Mouse (Mus musculus) myocyte (in vitro differentiated cells): ENCODE data around the gene Fbxo31. TPM values are rescaled to one million over a fixed set of nuclear protein-coding genes. Genes with fewer than 3 reads are reported as not detected.

ENCODE experiments used
- H3K27me3 ChIP-seq: one replicate; pipeline ENCODE4 v1.6.1; 2011; ENCODE audit not compliant: control insufficient read depth, insufficient read depth, insufficient read length
- H3K36me3 ChIP-seq: one replicate; pipeline ENCODE4 v1.6.1; 2011; ENCODE audit not compliant: control insufficient read depth, insufficient read depth
- H3K4me2 ChIP-seq: one replicate; pipeline ENCODE4 v1.6.1; 2011; ENCODE audit warnings: low read depth, control low read depth
- H3K4me3 ChIP-seq: one replicate; pipeline ENCODE4 v1.5.1; 2011; ENCODE audit warnings: mild to moderate bottlenecking, control low read depth, moderate library complexity
- H3K79me2 ChIP-seq: one replicate; pipeline ENCODE4 v1.6.1; 2011; ENCODE audit not compliant: control insufficient read depth, insufficient read depth
- H3ac ChIP-seq: one replicate; pipeline ENCODE4 v1.6.1; 2011; ENCODE audit not compliant: control insufficient read depth, insufficient read length
- CEBPB ChIP-seq: IDR thresholded peaks from 2 replicates; pipeline ENCODE4 v1.6.1; 2011; ENCODE audit warnings: mild to moderate bottlenecking, moderate library complexity; ENCODE audit not compliant: poor library complexity, insufficient read depth, severe bottlenecking
- E2F4 ChIP-seq: IDR thresholded peaks from one replicate; pipeline ENCODE4 v1.6.1; 2011; ENCODE audit warnings: mild to moderate bottlenecking, control low read depth, moderate library complexity; ENCODE audit not compliant: insufficient read depth
- MAX ChIP-seq: IDR thresholded peaks from one replicate; pipeline ENCODE4 v1.6.1; 2011; ENCODE audit warnings: low read depth, mild to moderate bottlenecking, control low read depth
- MYOD1 ChIP-seq, 3 experiments: IDR thresholded peaks; one replicate each; pipeline ENCODE4 v1.6.1; 2011; ENCODE audit warnings: control low read depth in 2 of 3, low read depth in 2 of 3, mild to moderate bottlenecking in 2 of 3, moderate library complexity in 1 of 3; ENCODE audit not compliant: insufficient read length in 2 of 3, control insufficient read depth in 1 of 3
- MYOG ChIP-seq, 3 experiments: IDR thresholded peaks; one replicate each; pipeline ENCODE4 v1.6.1; 2011; ENCODE audit warnings: control low read depth in 2 of 3, low read depth in 2 of 3, mild to moderate bottlenecking in 2 of 3; ENCODE audit not compliant: insufficient read length in 2 of 3, control insufficient read depth in 1 of 3, insufficient read depth in 1 of 3
- POLR2A ChIP-seq: IDR thresholded peaks from one replicate; pipeline ENCODE4 v1.6.1; 2011; ENCODE audit warnings: low read depth, mild to moderate bottlenecking, control low read depth, moderate library complexity; ENCODE audit not compliant: insufficient read length
- POLR2AphosphoS2 ChIP-seq: IDR thresholded peaks from one replicate; pipeline ENCODE4 v1.6.1; 2011; ENCODE audit warnings: low read depth, control low read depth; ENCODE audit not compliant: insufficient read length
- REST ChIP-seq: IDR thresholded peaks from one replicate; pipeline ENCODE4 v1.6.1; 2011; ENCODE audit warnings: mild to moderate bottlenecking, control low read depth, moderate library complexity; ENCODE audit not compliant: insufficient read depth, insufficient read length
- SRF ChIP-seq: IDR thresholded peaks from one replicate; pipeline ENCODE4 v1.6.1; 2011; ENCODE audit warnings: low read depth; ENCODE audit not compliant: control insufficient read depth, insufficient read length
- TCF12 ChIP-seq: IDR thresholded peaks from one replicate; pipeline ENCODE4 v1.6.1; 2011; ENCODE audit warnings: mild to moderate bottlenecking, control low read depth; ENCODE audit not compliant: poor library complexity, insufficient read depth, severe bottlenecking
- TCF3 ChIP-seq: IDR thresholded peaks from one replicate; pipeline ENCODE4 v1.6.1; 2011; ENCODE audit warnings: low read depth, control low read depth; ENCODE audit not compliant: insufficient read length
- USF1 ChIP-seq: IDR thresholded peaks from one replicate; pipeline ENCODE4 v1.6.1; 2011; ENCODE audit warnings: low read depth, mild to moderate bottlenecking, control low read depth, moderate library complexity
- polyA plus RNA-seq: library from polyadenylated mRNA; unstranded; fragments of >200 nt; fragmentation: generic; extraction: Trizol; gene quantifications from one replicate; pipeline ENCODE4 v1.2.1, GENCODE M21; 2012; ENCODE audit warnings: missing spikeins

Gene Fbxo31
- polyA plus RNA-seq, 1 experiment, result 23.3 TPM

DNA sequence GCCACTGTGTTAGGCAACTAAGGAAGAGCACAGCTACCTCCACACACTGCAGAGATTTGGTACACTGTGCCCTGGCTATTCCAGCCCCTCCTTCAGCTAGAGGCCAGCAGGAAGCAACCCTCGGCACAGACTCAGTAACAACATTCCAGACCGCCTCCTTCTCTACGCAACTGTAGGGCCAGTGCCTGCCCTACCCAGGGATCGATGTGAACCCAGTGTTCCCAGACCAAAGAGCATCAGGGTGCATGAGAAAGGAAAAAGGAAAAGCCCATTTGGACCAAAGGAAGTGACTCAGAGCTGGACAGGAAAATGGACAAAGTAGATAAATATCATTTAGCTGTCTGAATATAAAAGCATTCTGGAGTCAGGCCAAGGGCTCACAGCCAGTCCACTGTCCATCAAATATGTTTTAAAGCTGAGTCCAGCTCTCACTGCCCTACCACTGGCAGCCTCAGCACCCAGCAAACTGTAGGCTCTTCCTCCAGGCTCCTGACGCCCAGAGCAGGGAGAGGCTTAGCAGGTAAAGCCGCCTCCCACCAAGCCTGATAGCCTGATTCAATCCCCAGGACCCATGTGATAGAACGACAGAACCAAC, 40.9 kb upstream of the Fbxo31 start:
- Histone ChIP-seq H3K4me2 (no peak overlapping the region), H3K27me3 (no peaks in the 10 kb centered on the region), H3K36me3 (peaks cover 3% of the 10 kb centered on the region), H3K4me3 (no peak overlapping the region), H3ac (no peak overlapping the region), H3K79me2 (peaks cover 84% of the 10 kb centered on the region)
- TF ChIP-seq MYOG (IDR thresholded peaks at IDR 0.05; ENCODE audit: control insufficient read depth in 1 of 3, insufficient read depth in 1 of 3, insufficient read length in 2 of 3, low read depth in 2 of 3) (no peak), USF1 (no peak), POLR2AphosphoS2 (no peak), TCF12 (no peak), MYOD1 (IDR thresholded peaks at IDR 0.05; ENCODE audit: control insufficient read depth in 1 of 3, insufficient read length in 2 of 3, low read depth in 2 of 3) (no peak), CEBPB (no peak), SRF (no peak), REST (no peak), MAX (no peak), E2F4 (no peak), POLR2A (no peak), TCF3 (no peak)

DNA sequence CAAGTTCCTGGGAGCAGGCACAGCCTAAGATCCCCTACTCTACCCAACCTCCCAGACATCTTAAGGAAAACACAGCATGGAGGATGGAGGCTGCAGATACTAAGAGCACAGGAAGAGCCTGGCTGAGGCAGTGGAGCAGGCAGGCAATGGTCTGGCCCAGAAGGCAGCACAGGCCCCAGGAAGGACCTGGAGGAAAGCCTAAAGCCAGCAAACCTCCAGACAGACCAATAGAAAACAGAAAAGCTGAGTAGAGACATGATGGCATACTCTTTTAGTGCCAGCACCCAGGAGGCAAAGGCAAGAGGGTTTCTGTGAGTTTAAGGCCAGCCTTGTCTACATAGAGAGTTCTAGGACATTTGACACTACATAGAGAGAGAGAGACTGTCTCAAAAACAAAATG, 34.8 kb upstream of the Fbxo31 start:
- no peak for TF ChIP-seq TCF12
- no peak for TF ChIP-seq E2F4
- no peak for TF ChIP-seq MYOG (IDR thresholded peaks at IDR 0.05; ENCODE audit: control insufficient read depth in 1 of 3, insufficient read depth in 1 of 3, insufficient read length in 2 of 3, low read depth in 2 of 3)
- TF ChIP-seq MYOD1 (IDR thresholded peaks at IDR 0.05; ENCODE audit: control insufficient read depth in 1 of 3, insufficient read length in 2 of 3, low read depth in 2 of 3), result no peak
- TF ChIP-seq CEBPB, result no peak
- no peak for TF ChIP-seq POLR2A
- TF ChIP-seq REST, result no peak
- TF ChIP-seq SRF, result no peak
- no peak for TF ChIP-seq MAX
- TF ChIP-seq TCF3, result no peak
- H3ac ChIP-seq, result no peak overlapping the region
- peaks cover 6% of the 10 kb centered on the region for H3K36me3 ChIP-seq
- H3K4me2 ChIP-seq, result no peak overlapping the region
- no peak overlapping the region for H3K4me3 ChIP-seq
- H3K79me2 ChIP-seq, result peaks cover 38% of the 10 kb centered on the region
- no peaks in the 10 kb centered on the region for H3K27me3 ChIP-seq

DNA sequence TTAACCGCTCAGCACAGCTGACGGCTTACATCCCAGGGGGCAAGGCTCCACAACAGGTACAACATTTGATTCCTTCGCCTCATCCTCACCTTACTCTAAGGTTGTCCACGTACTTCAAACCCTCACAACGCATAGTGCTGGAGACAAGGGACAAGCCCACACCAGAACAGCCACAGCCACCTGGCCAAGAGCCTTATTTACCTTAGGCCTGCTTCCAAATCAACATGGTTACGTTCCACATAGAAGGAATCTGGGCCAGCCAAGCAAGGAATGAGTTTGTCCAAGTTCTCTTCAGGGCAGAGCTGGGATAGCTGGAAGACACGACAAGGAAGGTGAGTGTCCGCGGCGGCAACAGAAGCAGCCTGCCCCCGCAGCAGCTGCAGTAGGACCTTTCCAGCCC, 31.3 kb upstream of the Fbxo31 start:
- Histone ChIP-seq H3K36me3 (peaks cover 10% of the 10 kb centered on the region), H3K27me3 (no peaks in the 10 kb centered on the region), H3K4me2 (no peak overlapping the region), H3ac (no peak overlapping the region), H3K79me2 (peaks cover 16% of the 10 kb centered on the region), H3K4me3 (no peak overlapping the region)
- TF ChIP-seq REST (no peak), CEBPB (no peak), MYOG (IDR thresholded peaks at IDR 0.05; ENCODE audit: control insufficient read depth in 1 of 3, insufficient read depth in 1 of 3, insufficient read length in 2 of 3, low read depth in 2 of 3) (peak in 1 of 3 experiments; percentile 23), POLR2AphosphoS2 (no peak), TCF12 (no peak), MYOD1 (IDR thresholded peaks at IDR 0.05; ENCODE audit: control insufficient read depth in 1 of 3, insufficient read length in 2 of 3, low read depth in 2 of 3) (peak in 1 of 3 experiments; percentile 43), POLR2A (no peak), MAX (no peak), E2F4 (no peak), USF1 (no peak), TCF3 (no peak), SRF (no peak)

DNA sequence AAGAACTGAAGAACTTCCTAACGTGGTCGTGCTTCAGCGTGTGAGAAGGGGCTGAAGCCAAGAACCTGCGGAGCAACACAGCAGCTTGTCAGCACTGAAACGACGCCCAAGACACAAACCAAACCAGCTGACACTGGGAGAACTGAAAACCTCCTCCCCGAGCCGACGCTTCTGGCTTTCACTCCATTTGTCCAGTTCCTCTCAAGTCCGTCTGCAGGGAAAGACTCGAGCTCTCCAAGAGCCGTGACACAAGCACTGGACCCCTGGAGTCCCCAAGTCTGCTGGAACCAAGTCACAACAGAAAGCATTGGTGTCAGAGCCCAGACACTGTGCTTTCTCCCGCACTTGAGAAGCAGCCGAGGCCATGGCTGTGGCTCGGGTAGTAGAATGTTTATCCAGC, 30.6 kb upstream of the Fbxo31 start:
- Histone ChIP-seq H3K4me2 (no peak overlapping the region), H3ac (no peak overlapping the region), H3K36me3 (peaks cover 10% of the 10 kb centered on the region), H3K27me3 (no peaks in the 10 kb centered on the region), H3K4me3 (no peak overlapping the region), H3K79me2 (peaks cover 12% of the 10 kb centered on the region)
- TF ChIP-seq MYOD1 (IDR thresholded peaks at IDR 0.05; ENCODE audit: control insufficient read depth in 1 of 3, insufficient read length in 2 of 3, low read depth in 2 of 3) (no peak), POLR2AphosphoS2 (no peak), TCF3 (no peak), USF1 (no peak), REST (no peak), MYOG (IDR thresholded peaks at IDR 0.05; ENCODE audit: control insufficient read depth in 1 of 3, insufficient read depth in 1 of 3, insufficient read length in 2 of 3, low read depth in 2 of 3) (no peak), TCF12 (no peak), E2F4 (no peak), MAX (no peak), POLR2A (no peak), SRF (no peak), CEBPB (no peak)
